Mouse (Mus musculus) heart, embryonic 11.5 days (tissue): ENCODE measurements around the gene Hmgb1. TPM values are rescaled to one million over a fixed set of nuclear protein-coding genes. Genes with fewer than 3 reads are reported as not detected.

Experiments
- ATAC-seq: fragments of 200-750 bp; cut with Nextera tagmentation; replicated peaks from 2 replicates; pipeline ENCODE4 v1.8.0; 2017; ENCODE audit warnings: moderate library complexity; ENCODE audit not compliant: insufficient number of reproducible peaks, low FRiP score, low TSS enrichment
- H3K27ac ChIP-seq: fragments of 300-500 bp; sonication (generic); 2 replicates; pipeline ENCODE4 v1.5.1; 2014; ENCODE audit warnings: mild to moderate bottlenecking, low read depth, low read length
- H3K27me3 ChIP-seq: fragments of 300-500 bp; sonication (generic); 2 replicates; pipeline ENCODE4 v1.6.1; 2014; ENCODE audit warnings: mild to moderate bottlenecking, low read length, mixed read lengths; ENCODE audit not compliant: control insufficient read depth, insufficient read depth
- H3K36me3 ChIP-seq: fragments of 300-500 bp; sonication (generic); 2 replicates; pipeline ENCODE4 v1.6.1; 2014; ENCODE audit warnings: mild to moderate bottlenecking, low read length, moderate library complexity, mixed read lengths; ENCODE audit not compliant: control insufficient read depth, insufficient read depth
- H3K4me1 ChIP-seq: fragments of 300-500 bp; sonication (generic); 2 replicates; pipeline ENCODE4 v1.6.1; 2014; ENCODE audit warnings: low read length; ENCODE audit not compliant: control insufficient read depth, insufficient read depth
- H3K4me2 ChIP-seq: fragments of 300-500 bp; sonication (generic); 2 replicates; pipeline ENCODE4 v1.6.1; 2014; ENCODE audit warnings: mild to moderate bottlenecking, moderate library complexity
- H3K4me3 ChIP-seq: fragments of 300-500 bp; sonication (generic); 2 replicates; pipeline ENCODE4 v1.5.1; 2014; ENCODE audit warnings: low read depth, low read length
- H3K9ac ChIP-seq: fragments of 300-500 bp; sonication (generic); 2 replicates; pipeline ENCODE4 v1.6.1; 2014; ENCODE audit warnings: mild to moderate bottlenecking, low read depth, low read length, moderate library complexity
- H3K9me3 ChIP-seq: fragments of 300-500 bp; sonication (generic); replicated peaks from 2 replicates; pipeline ENCODE4 v1.6.1; 2016; ENCODE audit warnings: low read length; ENCODE audit not compliant: control insufficient read depth
- WGBS: fragments of 180-500 bp; shearing (Covaris S2); extraction: QIAGEN DNeasy Blood & Tissue Kit; methylation state at CpG from one replicate; pipeline ENCODE4 v1.1.7; 2014; ENCODE audit not compliant: insufficient replicate concordance; 5-methylcytosine and 5-hydroxymethylcytosine counted together
- polyA plus RNA-seq: library from polyadenylated mRNA; unstranded; fragments of >200 nt; fragmentation: Nextera tagmentation; extraction: Ambion mirVana; gene quantifications from 2 replicates; pipeline ENCODE4 v1.2.1, GENCODE M21; 2014

Gene Hmgb1
- polyA plus RNA-seq, 1 experiment from 2014 or later = 1,031 TPM

DNA sequence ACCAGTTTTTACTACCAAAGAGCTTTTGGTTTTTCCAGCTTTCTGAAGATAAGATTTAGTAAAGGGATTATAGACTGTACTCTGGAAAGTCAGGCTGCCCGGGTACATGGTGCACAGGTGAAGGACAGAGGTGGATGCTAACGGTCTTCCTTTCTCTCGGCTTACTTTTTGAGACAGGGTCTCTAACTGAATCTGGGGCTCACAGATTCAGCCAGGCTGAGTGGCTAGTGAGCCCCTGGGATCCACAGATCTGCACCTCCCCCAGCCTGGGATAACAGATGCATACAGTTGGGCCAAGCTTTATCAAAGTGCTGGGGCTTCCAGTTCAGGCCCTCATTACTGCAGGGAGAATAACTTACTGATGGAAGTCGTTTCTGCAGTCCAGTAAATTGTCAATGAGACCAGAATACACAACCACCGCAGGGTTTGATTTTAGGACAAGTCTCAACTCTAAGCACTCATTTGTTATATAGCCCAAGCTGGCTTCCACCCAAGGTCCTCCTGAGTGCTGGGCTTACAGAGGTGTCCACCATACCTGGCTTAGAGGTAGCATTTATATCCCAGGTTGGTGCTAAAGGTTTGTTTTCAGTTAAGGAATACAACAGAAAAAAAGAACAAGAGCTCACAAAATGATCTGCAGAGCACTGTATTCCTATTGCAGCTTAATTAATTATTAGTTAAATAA is 2.0 kb downstream of the Hmgb1 start:
- H3K27ac ChIP-seq = no peak overlapping the region
- H3K9me3 ChIP-seq = no peaks in the 10 kb centered on the region
- H3K9ac ChIP-seq = no peak overlapping the region
- WGBS = 77% methylated on average over 5 of the region's 5 CpGs
- no peaks in the 10 kb centered on the region for H3K27me3 ChIP-seq
- H3K4me3 ChIP-seq = no peak overlapping the region
- H3K36me3 ChIP-seq = no peaks in the 10 kb centered on the region
- no peak overlapping the region for H3K4me2 ChIP-seq
- peaks cover 14% of the 10 kb centered on the region for H3K4me1 ChIP-seq
- no peak for ATAC-seq

DNA sequence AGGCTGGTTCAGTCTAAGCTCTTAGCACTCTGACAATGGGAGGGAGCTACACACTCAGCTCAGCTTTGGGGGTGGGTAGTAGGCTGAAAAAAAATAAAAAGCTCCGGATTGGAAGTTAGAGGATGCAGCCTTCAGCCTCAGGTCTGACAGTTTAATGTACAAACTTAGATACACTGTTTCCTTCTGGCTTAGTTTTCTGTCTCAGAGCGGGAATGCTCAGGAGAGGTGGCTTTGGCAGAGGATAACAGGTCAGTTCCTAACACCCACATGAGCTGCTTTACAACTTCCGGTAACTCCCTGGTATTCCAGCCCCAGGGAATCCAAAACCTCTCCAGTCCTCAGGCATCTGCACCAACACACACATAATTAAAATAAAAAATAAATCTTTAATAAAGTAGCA is 4.5 kb downstream of the Hmgb1 start:
- no peak overlapping the region for H3K4me3 ChIP-seq
- H3K9me3 ChIP-seq = no peaks in the 10 kb centered on the region
- no peak for ATAC-seq
- 87% methylated on average over 3 of the region's 3 CpGs for WGBS
- no peak overlapping the region for H3K4me2 ChIP-seq
- no peak overlapping the region for H3K9ac ChIP-seq
- no peaks in the 10 kb centered on the region for H3K27me3 ChIP-seq
- no peaks in the 10 kb centered on the region for H3K36me3 ChIP-seq
- H3K4me1 ChIP-seq = peaks cover 6% of the 10 kb centered on the region; the same call in 1 of the 2 replicates
- H3K27ac ChIP-seq = no peak overlapping the region

DNA sequence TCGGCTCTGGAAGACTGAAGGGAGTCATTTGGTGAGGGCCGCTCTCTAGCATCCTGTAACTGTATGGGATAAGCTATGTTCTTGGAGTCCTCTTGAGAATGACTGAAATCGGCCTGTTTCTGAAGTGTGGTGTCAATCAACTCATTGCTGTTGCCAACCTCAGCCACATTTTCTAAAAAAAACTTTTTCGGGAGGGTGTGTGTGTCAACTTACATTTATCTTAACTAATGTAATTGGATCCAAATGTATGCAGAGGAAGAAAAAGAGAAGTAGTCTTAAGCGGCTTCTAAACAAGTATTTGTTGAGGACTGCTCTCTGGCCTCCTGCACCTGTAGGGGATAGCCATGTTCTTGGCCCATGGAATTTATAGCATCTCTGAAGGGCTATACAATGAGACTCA is 6.2 kb downstream of the Hmgb1 start:
- no peaks in the 10 kb centered on the region for H3K9me3 ChIP-seq
- H3K4me1 ChIP-seq = peaks cover 6% of the 10 kb centered on the region; the same call in 1 of the 2 replicates
- H3K4me3 ChIP-seq = no peak overlapping the region
- no peak overlapping the region for H3K4me2 ChIP-seq
- no peak for ATAC-seq
- no peak overlapping the region for H3K9ac ChIP-seq
- H3K36me3 ChIP-seq = no peaks in the 10 kb centered on the region
- WGBS = 74% methylated on average over 5 of the region's 5 CpGs
- no peaks in the 10 kb centered on the region for H3K27me3 ChIP-seq
- no peak overlapping the region for H3K27ac ChIP-seq

DNA sequence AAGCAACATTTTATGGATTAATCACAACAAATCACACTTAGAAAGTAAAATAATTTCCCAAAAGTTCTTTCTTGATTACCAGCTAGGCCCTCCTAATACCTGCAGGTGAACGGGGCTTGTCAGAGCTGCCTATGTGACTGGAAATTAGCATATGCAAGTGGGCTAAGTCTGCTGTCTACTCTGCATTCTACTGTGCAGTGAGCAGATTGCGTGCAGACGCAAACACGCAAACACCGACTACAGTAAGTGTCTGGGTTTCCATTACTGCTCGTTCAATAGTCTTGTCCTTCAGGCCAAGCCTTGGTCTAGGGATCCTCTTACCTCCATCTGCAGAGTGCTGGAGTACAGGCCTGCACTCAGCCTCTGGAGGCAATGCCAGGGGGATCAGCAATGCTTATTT is 8.6 kb downstream of the Hmgb1 start:
- H3K27ac ChIP-seq = no peak overlapping the region
- H3K27me3 ChIP-seq = no peaks in the 10 kb centered on the region
- WGBS = 91% methylated on average over 6 of the region's 6 CpGs
- H3K4me1 ChIP-seq = no peaks in the 10 kb centered on the region
- H3K9ac ChIP-seq = no peak overlapping the region
- no peaks in the 10 kb centered on the region for H3K36me3 ChIP-seq
- H3K4me2 ChIP-seq = no peak overlapping the region
- no peaks in the 10 kb centered on the region for H3K9me3 ChIP-seq
- H3K4me3 ChIP-seq = no peak overlapping the region
- ATAC-seq = no peak

DNA sequence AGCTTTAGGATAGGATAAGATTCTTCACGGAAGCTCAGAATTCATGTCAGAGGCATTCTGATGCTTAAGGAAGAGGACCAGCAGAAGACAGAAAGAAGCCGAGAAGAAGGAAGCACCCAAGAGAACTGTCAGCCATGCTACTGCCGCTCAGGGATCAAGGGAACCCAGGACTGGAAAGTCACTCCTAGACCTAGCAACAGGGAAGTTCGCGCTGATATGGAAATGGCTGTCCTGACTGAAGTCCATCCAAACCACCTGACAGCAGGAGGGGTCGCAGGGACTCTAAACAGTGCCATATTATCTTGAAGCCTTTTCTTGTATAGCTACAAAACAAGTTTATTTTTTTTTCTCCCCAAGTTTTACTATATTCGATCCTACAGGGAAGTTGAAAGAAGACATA is 9.8 kb downstream of the Hmgb1 start:
- Histone ChIP-seq H3K27ac (no peak overlapping the region), H3K9ac (no peak overlapping the region), H3K4me1 (no peaks in the 10 kb centered on the region), H3K9me3 (no peaks in the 10 kb centered on the region), H3K4me2 (no peak overlapping the region), H3K4me3 (no peak overlapping the region), H3K27me3 (no peaks in the 10 kb centered on the region), H3K36me3 (no peaks in the 10 kb centered on the region)
- 71% methylated on average over 7 of the region's 7 CpGs for WGBS
- no peak for ATAC-seq

DNA sequence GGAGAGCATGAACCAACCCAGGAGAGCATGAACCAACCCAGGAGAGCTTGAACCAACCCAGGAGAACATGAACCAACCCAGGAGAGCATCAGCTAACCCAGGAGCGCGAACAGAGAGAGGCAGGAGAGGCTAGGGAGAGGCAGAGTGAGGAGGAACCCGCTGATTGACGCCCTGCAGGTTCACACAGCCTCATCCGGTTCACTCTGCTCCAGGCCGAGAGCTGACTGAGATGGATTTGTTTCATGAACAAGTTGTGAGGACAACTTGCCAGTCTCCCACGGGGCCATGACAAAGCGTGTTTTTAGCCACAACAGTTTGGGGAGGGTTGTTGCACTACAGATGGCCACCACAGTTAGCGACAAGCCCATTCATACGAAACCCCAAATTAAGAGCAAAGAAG is 12.0 kb downstream of the Hmgb1 start:
- H3K27ac ChIP-seq = no peak overlapping the region
- 60% methylated on average over 10 of the region's 10 CpGs for WGBS

DNA sequence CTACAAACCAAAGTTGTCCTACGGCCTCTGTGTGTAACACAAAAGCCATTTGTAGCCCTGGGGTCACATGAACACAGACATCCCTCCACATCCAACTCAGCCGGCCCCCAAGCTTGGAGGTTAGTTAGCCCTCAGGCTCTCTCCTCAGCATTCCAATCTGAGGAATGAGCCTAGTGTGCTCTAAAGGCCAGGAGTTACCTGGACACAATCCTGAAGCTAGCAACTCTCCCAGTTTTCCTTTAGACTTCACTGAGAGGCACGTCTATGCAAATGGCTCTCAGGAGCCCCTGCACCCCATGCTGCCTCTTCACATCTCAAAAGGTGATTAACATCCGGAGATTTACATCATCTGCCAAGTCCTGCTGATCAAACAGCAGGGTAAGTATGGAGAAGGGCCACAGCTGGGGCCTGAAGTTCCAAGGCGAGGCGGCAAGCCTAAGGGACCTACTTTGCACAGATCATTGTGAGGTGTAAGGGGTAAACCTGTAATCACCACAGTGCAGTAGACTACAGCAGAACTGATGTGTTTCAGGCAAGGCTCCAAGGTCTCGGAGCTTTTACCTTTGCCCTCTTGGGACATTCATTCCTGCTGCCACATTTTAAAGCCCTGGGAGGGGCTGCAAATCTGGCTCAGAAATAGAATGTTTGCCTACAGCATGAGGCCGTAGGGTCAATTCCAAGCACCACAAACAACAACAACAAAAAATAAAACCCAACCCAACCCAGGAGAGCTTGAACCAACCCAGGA is 13.3 kb downstream of the Hmgb1 start:
- 55% methylated on average over 8 of the region's 8 CpGs for WGBS
- Histone ChIP-seq H3K4me3 (no peak overlapping the region), H3K4me2 (no peak overlapping the region), H3K9ac (no peak overlapping the region), H3K27me3 (no peaks in the 10 kb centered on the region), H3K4me1 (no peaks in the 10 kb centered on the region), H3K36me3 (no peaks in the 10 kb centered on the region), H3K27ac (no peak overlapping the region), H3K9me3 (no peaks in the 10 kb centered on the region)
- no peak for ATAC-seq

More for the DNA sequence above, 12.0 kb downstream of the Hmgb1 start:
- ATAC-seq = no peak
- H3K4me2 ChIP-seq = no peak overlapping the region
- H3K4me3 ChIP-seq = no peak overlapping the region
- no peaks in the 10 kb centered on the region for H3K9me3 ChIP-seq
- no peak overlapping the region for H3K9ac ChIP-seq
- no peaks in the 10 kb centered on the region for H3K4me1 ChIP-seq
- H3K27me3 ChIP-seq = no peaks in the 10 kb centered on the region
- no peaks in the 10 kb centered on the region for H3K36me3 ChIP-seq

DNA sequence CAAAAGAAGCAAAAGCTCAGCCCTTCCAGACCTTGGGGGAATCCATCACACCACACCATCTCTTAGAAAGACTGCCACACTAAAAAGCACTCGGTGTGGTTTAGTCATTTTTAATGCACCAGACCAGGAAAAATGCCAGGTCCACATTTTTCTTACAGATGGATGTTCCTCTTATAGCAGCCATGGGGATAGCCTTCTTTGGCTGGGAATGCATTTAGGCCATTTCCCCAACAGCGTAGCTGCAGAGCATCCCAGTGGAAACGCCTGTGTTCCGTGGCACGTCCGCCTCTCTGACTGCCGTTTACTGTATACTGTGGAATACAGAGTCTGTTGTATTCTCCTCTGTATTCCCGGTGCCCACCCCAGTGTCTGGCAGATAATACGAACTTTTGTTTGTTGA is 15.5 kb downstream of the Hmgb1 start:
- Histone ChIP-seq H3K9ac (no peak overlapping the region), H3K4me1 (no peaks in the 10 kb centered on the region), H3K4me3 (no peak overlapping the region), H3K27me3 (no peaks in the 10 kb centered on the region), H3K27ac (no peak overlapping the region), H3K36me3 (no peaks in the 10 kb centered on the region), H3K4me2 (no peak overlapping the region), H3K9me3 (no peaks in the 10 kb centered on the region)
- 87% methylated on average over 9 of the region's 9 CpGs for WGBS
- ATAC-seq = no peak

DNA sequence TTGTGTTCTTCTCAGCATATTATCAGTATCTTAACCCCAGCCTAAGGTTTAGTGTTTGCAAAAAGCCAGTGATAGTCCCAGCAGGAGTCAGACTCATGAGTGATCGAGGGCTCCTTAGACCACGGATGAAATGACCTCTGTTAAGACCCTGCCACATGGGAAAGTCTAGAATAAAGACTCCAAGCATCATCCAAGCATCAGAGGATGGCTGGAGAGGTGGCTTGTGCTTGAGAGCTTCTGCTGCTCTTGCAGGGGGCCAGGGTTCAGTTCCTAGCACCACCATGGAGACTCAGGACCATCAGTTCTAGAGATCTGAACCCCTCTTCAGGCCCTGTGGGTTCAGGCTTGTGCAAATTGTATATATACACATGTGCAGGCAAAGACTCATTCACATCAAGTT is 16.2 kb downstream of the Hmgb1 start:
- Histone ChIP-seq H3K4me2 (no peak overlapping the region), H3K27ac (no peak overlapping the region), H3K9me3 (no peaks in the 10 kb centered on the region), H3K4me1 (no peaks in the 10 kb centered on the region), H3K36me3 (no peaks in the 10 kb centered on the region), H3K9ac (no peak overlapping the region), H3K4me3 (no peak overlapping the region), H3K27me3 (no peaks in the 10 kb centered on the region)
- 73% methylated on average over 2 of the region's 2 CpGs for WGBS
- ATAC-seq = no peak
